Mouse (Mus musculus): ENCODE measurements around the gene Zdhhc9.

Gene Zdhhc9

DNA sequence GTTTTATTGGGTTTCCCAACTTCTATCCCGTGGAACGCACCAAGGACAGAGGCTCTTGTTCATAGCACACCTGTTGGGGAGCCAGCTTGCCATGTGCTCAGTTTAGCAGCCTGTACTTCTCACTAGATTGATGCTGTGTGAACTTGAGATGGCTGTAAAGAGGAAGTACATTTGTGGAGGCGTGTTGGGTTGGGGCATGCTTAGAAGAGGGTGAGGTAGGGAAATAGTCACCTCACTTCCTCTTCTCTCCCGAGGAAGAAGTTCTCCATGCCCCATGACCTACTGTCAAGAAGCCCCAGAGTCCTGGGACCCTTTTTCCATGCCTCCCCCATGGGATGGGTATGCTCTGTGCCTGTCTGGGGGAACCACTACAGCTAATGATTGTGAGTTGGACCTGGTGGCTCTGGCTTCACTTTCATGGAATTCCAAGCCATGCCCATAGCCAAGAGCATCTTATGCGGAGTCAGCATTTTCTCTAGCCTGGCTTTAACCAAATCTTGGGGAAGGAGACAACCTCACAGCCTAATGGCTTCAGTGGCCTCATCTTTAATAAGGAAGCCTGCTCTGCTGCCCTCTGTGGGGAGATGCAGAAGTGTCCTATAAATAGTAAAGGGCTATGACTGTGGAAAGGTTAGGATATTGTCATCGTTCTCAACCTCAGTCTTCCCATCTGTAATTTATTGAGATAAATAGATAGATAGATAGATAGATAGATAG, 81.0 kb downstream of the Zdhhc9 start:
- TF ChIP-seq NANOG (IDR thresholded peaks at IDR 0.05; ENCODE audit: borderline replicate concordance, low read length) (no peak), CTCF (conservative IDR thresholded peaks at IDR 0.05; ENCODE audit: low read length) (0 out of 2 replicates have a peak, but pooled peaks have one; percentile 5)
- Histone ChIP-seq H3K27me3 (ENCODE audit: insufficient read depth, low read length) (no peaks in the 10 kb centered on the region), H3K4me1 (replicated peaks; ENCODE audit: low read depth, low read length) (peaks cover 5% of the 10 kb centered on the region; the same call in 1 of the 2 replicates)

DNA sequence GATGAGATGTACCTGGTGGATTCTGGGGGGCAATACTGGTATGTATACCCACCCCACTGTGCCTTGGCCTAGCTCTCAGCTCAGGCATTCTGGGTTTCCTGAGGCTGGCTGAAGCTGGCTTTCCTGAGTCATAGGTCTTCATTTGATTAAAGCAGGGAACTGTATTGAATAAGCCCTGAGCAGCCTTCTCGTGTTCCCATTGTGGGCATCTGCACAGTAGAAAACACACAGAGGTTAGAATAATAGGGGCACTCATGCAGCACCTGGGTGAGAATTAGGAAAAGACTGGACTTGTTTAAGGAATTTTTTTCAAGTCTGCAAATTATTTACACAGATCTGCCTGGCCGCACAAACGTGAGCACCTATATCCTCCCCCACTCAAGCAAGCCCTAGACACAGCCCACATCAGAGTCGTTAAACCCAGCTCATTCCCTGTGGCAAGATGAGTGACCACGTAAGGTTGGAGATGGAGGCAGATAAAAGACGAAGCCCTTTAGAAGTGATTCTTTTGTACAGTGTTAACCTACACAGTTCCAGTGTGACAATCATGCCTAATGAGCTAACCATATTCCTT, 81.7 kb downstream of the Zdhhc9 start:
- Histone ChIP-seq H3K9me3 (ENCODE audit: low read length) (no peaks in the 10 kb centered on the region), H3K36me3 (ENCODE audit: insufficient read depth, low read length) (no peaks in the 10 kb centered on the region), H3K4me1 (replicated peaks; ENCODE audit: low read depth, low read length) (peaks cover 5% of the 10 kb centered on the region; the same call in 1 of the 2 replicates), H3K4me3 (replicated peaks; ENCODE audit: low read length) (no peak overlapping the region), H3K27me3 (ENCODE audit: insufficient read depth, low read length) (no peaks in the 10 kb centered on the region)
- TF ChIP-seq CTCF (conservative IDR thresholded peaks at IDR 0.05; ENCODE audit: low read length), result no peak
- no peak for TF ChIP-seq POU5F1 (IDR thresholded peaks at IDR 0.05; ENCODE audit: borderline replicate concordance, low read length)

More for the DNA sequence above, 81.0 kb downstream of the Zdhhc9 start:
- H3K9me3 ChIP-seq (ENCODE audit: low read length), result no peaks in the 10 kb centered on the region
- no peak overlapping the region for H3K4me3 ChIP-seq (replicated peaks; ENCODE audit: low read length)
- H3K36me3 ChIP-seq (ENCODE audit: insufficient read depth, low read length), result no peaks in the 10 kb centered on the region

DNA sequence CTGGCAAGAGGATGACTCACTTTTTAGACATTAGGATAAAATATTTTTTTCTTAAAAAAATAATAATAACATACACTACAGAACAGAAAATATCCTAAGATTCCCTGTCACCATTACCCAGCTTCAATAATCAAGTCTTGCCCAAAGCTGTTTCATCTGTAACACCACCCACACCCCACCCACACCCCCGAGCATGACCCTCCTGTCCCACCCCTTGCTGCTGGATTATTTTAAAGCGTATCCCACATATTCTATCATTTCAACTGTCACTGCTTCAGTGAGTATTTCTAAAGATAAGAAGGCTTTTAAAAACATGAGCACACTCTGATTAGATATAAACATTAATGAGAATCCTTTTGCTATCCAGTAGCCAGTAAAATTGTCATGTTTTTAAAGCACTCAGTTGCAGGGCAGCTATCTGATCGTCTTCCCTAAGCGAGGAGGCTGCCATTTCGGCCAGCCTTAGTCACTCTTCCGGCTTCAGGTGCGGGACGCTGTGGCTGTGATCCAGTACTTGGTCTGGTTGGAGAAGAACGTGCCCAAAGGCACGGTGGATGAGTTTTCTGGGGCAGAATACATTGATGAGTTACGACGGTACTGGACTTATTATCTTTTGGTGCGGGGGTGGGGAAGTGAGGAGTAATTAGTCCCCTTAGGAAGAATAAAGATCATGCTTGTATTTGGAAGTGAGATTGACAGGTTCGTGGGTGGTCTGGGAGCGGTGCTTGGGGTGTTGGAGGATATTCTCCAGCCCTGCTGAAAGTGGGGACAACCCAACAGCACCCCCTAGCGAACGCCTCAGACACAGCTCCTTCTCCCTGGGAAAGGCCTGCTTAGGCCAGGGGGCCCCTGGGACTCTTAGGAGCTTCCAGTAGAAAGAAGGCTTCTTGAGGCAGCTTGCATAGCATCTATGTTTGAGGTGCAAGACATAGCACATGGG, 84.3 kb downstream of the Zdhhc9 start:
- Histone ChIP-seq H3K9me3 (ENCODE audit: low read length) (no peaks in the 10 kb centered on the region), H3K4me1 (replicated peaks; ENCODE audit: low read depth, low read length) (peaks cover 5% of the 10 kb centered on the region; the same call in 1 of the 2 replicates), H3K27me3 (ENCODE audit: insufficient read depth, low read length) (no peaks in the 10 kb centered on the region), H3K36me3 (ENCODE audit: insufficient read depth, low read length) (no peaks in the 10 kb centered on the region), H3K4me3 (replicated peaks; ENCODE audit: low read length) (no peak overlapping the region)
- peak; percentile 62 for TF ChIP-seq CTCF (conservative IDR thresholded peaks at IDR 0.05; ENCODE audit: low read length)
- no peak for TF ChIP-seq POU5F1 (IDR thresholded peaks at IDR 0.05; ENCODE audit: borderline replicate concordance, low read length)
